Mouse (Mus musculus): Measurements from ENCODE around the gene Ibsp. TPM values are rescaled to one million over a fixed set of nuclear protein-coding genes. Genes with fewer than 3 reads are reported as not detected.

The Ibsp gene
- total RNA-seq, 2 experiments from 2014 or later, result 0.16 to 0.21 TPM

DNA sequence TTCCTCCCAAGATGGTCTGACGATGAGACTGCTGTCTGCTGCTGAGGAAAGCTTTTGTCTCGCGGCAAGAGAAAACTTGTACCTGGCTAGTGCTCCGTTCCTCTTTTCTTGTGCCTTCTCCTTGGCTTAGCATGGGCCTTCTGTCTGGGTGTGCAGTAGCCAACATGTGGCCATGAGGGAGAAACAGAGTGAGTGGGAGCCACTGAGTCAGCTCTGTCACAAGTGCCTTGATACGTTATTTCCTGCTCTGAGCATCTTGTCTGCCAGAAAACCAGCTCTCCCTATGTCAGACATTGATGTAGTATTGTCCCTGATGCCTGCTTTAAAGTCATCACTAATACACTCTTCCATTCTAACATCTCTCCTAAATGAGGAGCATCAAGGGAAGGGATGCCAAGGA, 40.0 kb downstream of the Ibsp start:
- peak in 1 of 2 experiments; percentile 78 for DNase-seq (ENCODE audit: low spot score in 2 of 2)
- intact Hi-C loops (cut with DNase I), result loop anchor here (2.0 to 5.0 kb wide), 2 partner anchors 208 to 262 kb away; partner anchors contain the start of gene Gm17660

DNA sequence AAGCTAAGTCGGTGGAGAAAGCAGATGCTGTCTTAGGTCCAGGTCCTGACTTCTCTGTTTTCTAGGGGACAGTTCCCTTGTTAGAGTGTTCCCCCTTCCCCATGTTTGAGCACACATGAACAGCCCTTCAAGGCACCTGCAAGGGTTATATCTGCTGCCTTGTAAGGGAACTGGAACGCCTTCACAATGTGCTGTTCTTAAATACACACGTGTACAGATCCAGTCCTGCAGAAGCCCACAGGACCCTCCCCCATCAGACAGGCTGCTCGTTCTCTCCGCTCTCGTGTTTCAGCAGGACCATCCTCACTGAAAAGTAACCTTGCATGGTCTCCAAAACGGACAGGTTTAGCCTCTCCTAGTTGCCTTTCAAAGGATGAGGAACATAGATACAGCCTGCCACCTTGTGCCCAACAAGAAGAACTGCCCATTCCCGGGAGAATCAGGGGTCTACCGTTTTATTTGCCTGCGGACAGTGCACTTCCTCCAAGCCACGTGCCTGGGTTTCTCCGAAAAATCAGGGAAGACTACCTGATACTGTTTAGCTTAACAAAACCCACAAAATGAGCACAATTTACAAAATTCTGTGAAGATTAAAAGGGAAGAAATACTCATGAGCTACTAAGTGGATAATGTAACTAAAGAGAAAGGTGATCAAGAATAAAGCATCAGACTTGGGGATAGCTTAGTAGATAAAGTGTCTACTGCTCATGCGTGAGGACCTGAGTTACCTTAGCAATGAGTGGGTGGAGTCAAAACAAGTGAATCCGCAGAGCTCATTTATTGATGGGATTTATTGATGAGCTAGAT, 40.9 kb downstream of the Ibsp start:
- peak in 1 of 2 experiments; percentile 58 for DNase-seq (ENCODE audit: low spot score in 2 of 2)
- intact Hi-C loops (cut with DNase I), result loop anchor here (2.0 to 5.0 kb wide), 4 partner anchors 107 to 341 kb away; partner anchors contain the start of gene Gm17660

DNA sequence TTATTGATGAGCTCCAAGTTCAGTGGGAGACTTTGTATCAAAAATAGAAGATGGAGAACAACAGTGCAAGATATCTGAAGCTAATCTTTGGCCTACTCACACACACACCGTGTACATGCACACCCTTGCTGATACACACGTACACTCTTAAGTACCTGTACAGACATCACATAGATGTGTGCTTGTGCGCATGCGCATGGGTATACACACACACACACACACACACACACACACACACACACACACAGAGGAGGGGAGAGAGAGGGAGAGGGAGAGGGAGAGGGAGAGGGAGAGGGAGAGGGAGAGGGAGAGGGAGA, 41.5 kb downstream of the Ibsp start:
- DNase-seq (ENCODE audit: low spot score in 2 of 2), result no peak
- intact Hi-C loops (cut with DNase I), result loop anchor here (2.0 to 5.0 kb wide), 2 partner anchors 107 to 342 kb away; no protein-coding TSS in a partner anchor

DNA sequence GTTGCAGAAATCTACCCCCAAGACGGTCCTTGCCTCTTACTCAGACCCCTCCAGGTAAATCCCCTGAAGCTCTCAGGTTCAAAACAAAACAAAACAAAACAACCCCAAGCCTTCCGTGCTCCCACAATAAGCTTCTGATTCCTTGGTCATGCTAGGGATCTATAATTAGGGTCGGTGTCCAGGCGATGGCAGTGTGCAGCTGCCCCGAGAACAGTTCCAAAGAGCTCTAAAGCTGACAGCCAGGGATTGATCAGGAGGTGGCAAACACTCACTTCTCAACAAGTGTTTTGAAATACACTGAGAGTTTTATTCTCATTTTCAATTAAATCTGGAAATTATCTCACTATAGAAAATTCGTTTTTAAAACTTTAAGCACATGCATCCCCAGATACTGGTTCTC, 43.9 kb downstream of the Ibsp start:
- no peak for DNase-seq (ENCODE audit: low spot score in 2 of 2)
- intact Hi-C loops (cut with DNase I), result loop anchor here (5.0 kb wide), 1 partner anchor 104 kb away; no protein-coding TSS in a partner anchor

DNA sequence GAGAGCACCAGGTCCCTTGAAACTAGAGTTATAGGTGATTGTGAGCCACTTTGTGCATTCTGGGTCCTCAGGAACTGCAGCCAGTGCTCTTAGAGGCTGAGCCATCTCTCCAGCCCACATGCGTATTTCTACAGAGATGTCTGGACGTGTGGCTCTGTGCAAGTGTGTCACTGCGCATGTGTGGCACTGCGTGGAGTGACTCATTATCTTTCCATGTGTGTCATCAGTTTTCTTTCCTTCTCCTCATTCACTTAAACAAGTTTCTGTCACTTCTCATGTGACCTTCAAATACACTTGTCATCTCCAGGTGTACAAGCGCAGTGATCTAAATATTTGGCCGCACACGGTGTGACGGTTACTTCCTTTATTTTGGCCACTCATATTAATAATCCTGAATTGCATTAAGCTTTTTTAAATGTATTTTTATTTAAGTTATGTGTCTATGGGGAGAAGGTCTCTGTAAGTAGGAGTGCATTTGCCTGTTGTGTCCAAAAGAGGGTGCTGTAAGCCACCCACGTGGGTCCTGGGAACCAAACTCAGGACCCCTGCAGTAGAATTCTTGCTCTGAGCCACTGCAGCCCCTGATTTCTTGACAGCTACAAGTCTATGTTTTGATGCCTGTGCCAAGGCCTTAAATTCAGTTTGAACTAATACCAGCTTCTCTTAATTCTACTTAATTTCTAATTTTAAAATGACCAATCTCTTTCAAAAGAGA, 45.7 kb downstream of the Ibsp start:
- no peak for DNase-seq (ENCODE audit: low spot score in 2 of 2)
- intact Hi-C loops (cut with DNase I), result loop anchor here (2.0 to 5.0 kb wide), 2 partner anchors 88 to 103 kb away; no protein-coding TSS in a partner anchor

DNA sequence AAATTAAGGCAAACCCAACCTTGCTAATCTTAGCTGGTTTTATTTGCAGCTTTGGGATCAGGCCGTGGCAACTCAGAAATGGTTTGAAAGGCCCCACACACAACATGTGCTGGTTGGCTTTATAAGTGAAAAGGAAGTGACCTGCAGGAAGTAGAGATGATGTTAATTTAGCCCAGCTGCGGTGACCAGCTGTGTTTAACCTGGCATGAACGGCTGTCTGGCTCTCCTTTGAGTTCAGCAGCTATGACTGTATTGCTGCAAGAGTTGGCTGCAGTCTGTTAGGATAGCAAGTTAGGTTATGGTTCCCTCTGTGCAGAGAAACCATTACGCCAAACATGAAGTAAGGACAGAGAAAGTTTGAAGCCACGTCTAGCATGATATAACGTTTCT, 46.3 kb downstream of the Ibsp start:
- intact Hi-C loops (cut with DNase I), result loop anchor here (2.0 kb wide), 1 partner anchor 88 kb away; no protein-coding TSS in a partner anchor
- DNase-seq (ENCODE audit: low spot score in 2 of 2), result no peak

DNA sequence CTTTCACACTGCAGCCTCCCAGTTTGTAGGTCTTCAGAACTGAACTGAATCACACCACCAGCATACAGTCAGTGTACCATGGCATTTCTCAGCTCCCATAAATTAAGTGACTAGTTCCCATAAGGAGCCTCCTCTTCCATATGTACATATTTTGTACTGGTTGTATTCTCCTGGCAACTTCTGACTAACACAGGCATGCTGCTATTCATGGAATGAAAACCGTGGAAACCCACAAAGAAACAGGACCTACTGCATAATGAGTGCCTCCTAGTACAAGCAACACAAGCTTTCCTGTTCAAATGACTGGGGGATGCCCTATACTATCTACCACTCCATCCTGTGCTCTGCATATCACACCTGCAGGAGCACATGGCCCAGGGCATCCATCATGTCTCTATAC, 52.1 kb downstream of the Ibsp start:
- intact Hi-C loops (cut with DNase I), result no loop called here
- DNase-seq (ENCODE audit: low spot score in 2 of 2), result peak in 1 of 2 experiments; percentile 80

DNA sequence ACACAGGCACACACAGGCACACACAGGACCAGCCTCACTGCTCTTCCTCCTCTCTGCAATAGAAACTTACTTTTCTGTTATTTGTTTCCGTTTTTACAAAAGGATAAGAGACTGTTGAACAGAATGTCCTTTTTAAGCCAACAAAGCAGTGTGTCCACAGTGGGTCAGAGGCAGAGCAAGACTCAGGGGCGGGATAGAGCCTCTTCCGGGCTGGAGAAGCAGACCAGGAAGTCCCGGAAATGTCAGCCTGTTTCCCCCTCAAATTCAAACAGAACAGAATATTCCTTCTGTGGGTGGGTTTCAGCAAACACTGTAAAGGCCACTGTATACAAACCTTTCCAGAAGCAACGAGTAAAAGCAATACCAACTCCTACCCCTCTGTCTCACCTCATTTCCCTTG, 52.9 kb downstream of the Ibsp start:
- DNase-seq (ENCODE audit: low spot score in 2 of 2), result no peak
- intact Hi-C loops (cut with DNase I), result no loop called here

DNA sequence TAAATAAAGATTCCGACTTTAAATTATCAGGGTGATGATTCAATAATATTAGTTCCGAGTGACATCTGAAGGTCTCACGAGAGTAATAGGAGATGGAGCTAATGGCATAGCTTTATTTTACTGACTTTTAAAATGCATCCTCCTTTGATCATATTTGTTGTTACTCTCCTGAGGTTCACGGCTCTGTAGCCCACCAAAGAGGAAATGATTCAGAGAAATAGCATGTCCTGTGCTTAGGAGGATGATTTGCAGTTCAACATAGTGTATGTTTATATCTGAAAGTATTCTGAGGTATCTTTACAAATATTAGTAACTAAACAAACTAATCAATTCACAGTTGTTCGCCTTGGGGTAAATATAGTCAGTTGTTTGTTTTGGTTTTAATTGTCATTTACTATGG, 58.6 kb downstream of the Ibsp start:
- intact Hi-C loops (cut with DNase I), result no loop called here
- no peak for DNase-seq (ENCODE audit: low spot score in 2 of 2)

DNA sequence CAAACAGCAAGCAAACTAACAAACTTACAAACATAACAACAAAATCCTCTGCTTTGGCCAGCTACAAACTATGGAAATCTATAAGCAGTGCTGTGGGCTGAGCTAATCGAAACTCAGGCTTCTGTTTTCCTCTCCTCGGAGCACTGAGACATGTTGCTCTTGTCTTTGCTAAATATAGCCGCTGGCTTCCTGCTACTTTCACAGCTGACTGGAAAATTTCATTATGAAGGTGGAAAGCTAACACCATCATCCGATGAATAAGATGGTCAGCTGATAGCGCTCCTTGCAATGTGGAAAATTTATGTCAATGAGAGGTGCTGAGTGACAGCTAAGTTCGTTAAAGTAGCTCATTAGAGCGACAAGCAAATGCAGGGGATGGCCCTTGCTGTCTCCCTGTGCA, 59.6 kb downstream of the Ibsp start:
- intact Hi-C loops (cut with DNase I), result no loop called here
- peak; percentile 38 to 73 for DNase-seq (ENCODE audit: low spot score in 2 of 2)

DNA sequence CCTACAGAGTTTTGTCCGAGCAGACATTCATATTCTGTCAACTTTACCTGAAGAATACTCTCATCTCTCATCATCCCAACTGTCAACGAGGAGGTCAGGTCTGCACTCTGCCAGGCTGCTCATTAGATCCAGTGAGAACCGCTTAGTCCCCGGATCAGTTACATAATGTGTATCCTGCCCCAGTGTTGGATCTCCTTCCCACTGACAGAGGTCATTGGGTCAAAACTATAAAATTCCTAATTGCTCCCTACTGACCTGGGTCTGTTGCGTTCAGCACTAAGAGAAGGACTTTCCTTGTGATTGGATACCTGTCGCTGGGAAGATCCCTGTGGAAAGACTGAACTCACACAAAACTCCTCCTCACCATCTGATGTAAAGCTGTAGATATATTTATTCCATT, 60.3 kb downstream of the Ibsp start:
- intact Hi-C loops (cut with DNase I), result no loop called here
- DNase-seq (ENCODE audit: low spot score in 2 of 2), result peak in 1 of 2 experiments; percentile 31

Small RNA genes lying within 50 kb of the gene (microRNA-seq; reads per million reads assigned to microRNA genes)
- gene Gm23616, result 0 reads per million in 2 experiments

Other genes with a start within 250 kb of the Ibsp start
- gene Gm17660, start 221.6 kb upstream of the Ibsp start, total RNA-seq (2021), result not detected
- gene Sparcl1, start 185.4 kb upstream of the Ibsp start, total RNA-seq (2021), result 1,000 to 10,000 TPM; 1,388 to 1,439 TPM
- not detected for gene Dspp, start 128.5 kb upstream of the Ibsp start, total RNA-seq (2021)
- 1 to 10 TPM; 3.3 to 3.8 TPM for gene Dmp1, start 96.6 kb upstream of the Ibsp start, total RNA-seq (2021)
- not detected for gene Mepe, start 26.2 kb downstream of the Ibsp start, total RNA-seq (2021)
- gene Spp1, start 135.9 kb downstream of the Ibsp start, total RNA-seq (2021), result 10 to 100 TPM in 1 of 2 experiments, 1 to 10 TPM in 1; 9.5 to 10.7 TPM
- gene Pkd2, start 160.3 kb downstream of the Ibsp start, total RNA-seq (2021), result 10 to 100 TPM; 22.4 to 24.8 TPM
- gene BC005561, start 209.2 kb downstream of the Ibsp start, total RNA-seq (2021), result 10 to 100 TPM; 13.8 to 15.3 TPM